Mouse (Mus musculus) MEL (cell line): Measurements from ENCODE around the gene Mmp11.

ENCODE experiments used
- CHD1 ChIP-seq: IDR thresholded peaks from 2 replicates; pipeline ENCODE4 v1.6.1; 2012; ENCODE audit warnings: low read depth, mild to moderate bottlenecking, inconsistent platforms, low read length, improper control_type of control experiment
- CTCF ChIP-seq, 3 experiments: IDR thresholded peaks in 2 of 3; conservative IDR thresholded peaks in 1 of 3; 2 replicates each; pipeline ENCODE4 v1.5.1; 2011 to 2012; ENCODE audit warnings: low read length in 3 of 3, low read depth in 2 of 3, mild to moderate bottlenecking in 2 of 3, improper control_type of control experiment in 1 of 3, inconsistent platforms in 1 of 3, mixed read lengths in 1 of 3, moderate library complexity in 1 of 3; ENCODE audit not compliant: control insufficient read depth in 1 of 3, insufficient read depth in 1 of 3, poor library complexity in 1 of 3, severe bottlenecking in 1 of 3
- EP300 ChIP-seq, 2 experiments: IDR thresholded peaks; 2 replicates each; pipeline ENCODE4 v1.6.1; 2011; ENCODE audit warnings: improper control_type of control experiment in 2 of 2, low read length in 2 of 2, low read depth in 1 of 2, mild to moderate bottlenecking in 1 of 2
- HCFC1 ChIP-seq: IDR thresholded peaks from 2 replicates; pipeline ENCODE4 v1.6.1; 2012; ENCODE audit warnings: low read depth, mild to moderate bottlenecking, inconsistent platforms, low read length, improper control_type of control experiment, moderate library complexity
- MAFK ChIP-seq: IDR thresholded peaks from 2 replicates; pipeline ENCODE4 v1.6.1; 2011; ENCODE audit warnings: low read depth, mild to moderate bottlenecking, low read length, improper control_type of control experiment, borderline replicate concordance
- MYC ChIP-seq: IDR thresholded peaks from 2 replicates; pipeline ENCODE4 v1.6.1; 2011; ENCODE audit warnings: low read depth, mild to moderate bottlenecking, low read length, improper control_type of control experiment, moderate library complexity
- POLR2A ChIP-seq, 2 experiments: IDR thresholded peaks; 2 replicates each; pipeline ENCODE4 v1.6.1; 2011 to 2012; ENCODE audit warnings: low read length in 2 of 2, mild to moderate bottlenecking in 2 of 2, control low read depth in 1 of 2, improper control_type of control experiment in 1 of 2, low read depth in 1 of 2, moderate library complexity in 1 of 2; ENCODE audit not compliant: control insufficient read depth in 1 of 2, insufficient read depth in 1 of 2, poor library complexity in 1 of 2
- SMC3 ChIP-seq: IDR thresholded peaks from 2 replicates; pipeline ENCODE4 v1.6.1; 2011; ENCODE audit warnings: low read depth, low read length, improper control_type of control experiment
- TAL1 ChIP-seq: IDR thresholded peaks from 2 replicates; pipeline ENCODE4 v1.6.1; 2012; ENCODE audit warnings: mild to moderate bottlenecking, inconsistent platforms, low read length, moderate library complexity, mixed read lengths

DNA sequence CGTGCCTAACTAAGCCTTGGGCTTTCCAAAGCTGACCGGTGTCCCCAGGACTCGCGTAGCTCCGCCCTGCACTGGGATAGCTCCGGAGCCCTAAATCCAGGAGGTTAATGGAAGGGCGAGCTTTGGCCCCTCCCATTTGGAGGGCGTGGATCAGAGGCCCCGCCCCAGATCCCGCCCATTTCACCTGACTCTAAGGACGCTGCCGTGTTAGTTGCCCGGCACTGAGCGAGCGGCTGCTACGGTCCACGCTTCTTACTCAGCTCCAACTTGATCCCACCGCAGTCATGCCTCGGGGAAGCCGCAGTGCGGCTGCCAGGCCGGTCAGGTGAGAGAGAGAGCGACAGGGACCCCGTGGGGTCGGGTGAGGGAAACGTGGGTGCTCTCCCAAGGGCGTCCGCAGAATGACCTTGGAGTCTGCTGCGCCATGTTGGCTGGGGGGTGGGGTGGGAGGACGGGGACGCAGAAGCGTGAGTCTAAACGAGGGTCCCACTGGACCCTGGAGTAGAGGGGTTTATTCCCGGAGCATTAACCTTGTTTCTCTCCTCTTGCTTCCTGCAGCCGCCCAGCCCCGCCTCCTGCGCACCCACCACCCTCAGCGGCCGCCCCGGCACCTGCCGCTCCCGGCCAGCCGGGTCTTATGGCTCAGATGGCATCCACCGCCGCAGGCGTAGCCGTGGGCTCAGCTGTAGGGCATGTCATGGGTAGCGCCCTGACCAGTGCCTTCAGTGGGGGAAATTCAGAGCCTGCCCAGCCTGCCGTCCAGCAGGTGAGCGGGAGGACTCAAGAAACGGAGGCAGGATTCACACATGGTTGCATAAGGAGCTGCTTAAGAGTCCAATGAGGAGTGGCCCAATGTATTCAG lies at the start of gene Mmp11:
- TF ChIP-seq CTCF (IDR thresholded peaks at IDR 0.05 in 2 of 3, conservative IDR thresholded peaks at IDR 0.05 in 1 of 3; ENCODE audit: control insufficient read depth in 1 of 3, insufficient read depth in 1 of 3, low read depth in 2 of 3, low read length in 3 of 3, poor library complexity in 1 of 3, severe bottlenecking in 1 of 3) (no peak), HCFC1 (peak; percentile 63), POLR2A (IDR thresholded peaks at IDR 0.05; ENCODE audit: control insufficient read depth in 1 of 2, insufficient read depth in 1 of 2, low read depth in 1 of 2, low read length in 2 of 2, poor library complexity in 1 of 2) (peak; percentile 69 to 93), MYC (peak; percentile 31; the same call in 1 of the 2 replicates), MAFK (no peak), TAL1 (no peak), SMC3 (no peak), CHD1 (no peak), EP300 (IDR thresholded peaks at IDR 0.05; ENCODE audit: low read depth in 1 of 2, low read length in 2 of 2) (no peak)
